In the genomic region with DNA sequence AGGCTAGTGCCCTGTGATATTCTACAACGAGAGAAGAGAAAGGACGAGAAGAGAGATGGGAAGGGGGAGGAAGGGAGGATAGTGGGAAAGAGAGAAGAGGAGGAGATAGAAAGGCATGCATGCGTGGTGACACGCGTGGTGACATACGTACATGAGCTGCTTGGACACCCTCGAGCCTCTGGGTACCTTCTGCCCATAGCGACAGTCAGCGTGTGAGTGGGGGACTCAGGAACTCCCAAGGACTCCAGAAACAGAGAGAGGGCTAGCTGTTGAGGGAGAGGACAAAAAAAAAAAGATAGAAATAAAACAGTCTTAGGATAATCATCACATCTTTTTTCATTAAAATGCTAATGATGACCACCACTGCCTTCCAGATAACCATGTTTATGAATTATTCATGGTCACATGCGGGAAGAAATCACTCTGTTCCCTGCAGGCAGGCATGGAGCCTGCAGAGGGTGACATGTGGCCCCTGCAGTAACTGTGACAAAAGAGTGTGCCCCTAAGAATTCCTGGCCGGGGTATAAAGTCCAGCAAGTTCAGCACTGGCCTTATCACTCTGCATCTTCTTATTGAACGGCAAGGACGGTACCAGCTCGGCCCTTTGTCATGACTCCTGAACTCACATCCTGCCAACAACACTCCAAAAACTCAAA, we compare ENCODE assay signal across 22 mouse cellular contexts.
DNase-seq lines count a peak whose midpoint lies in the region; ATAC-seq and TF ChIP-seq lines count a peak whose summit lies in the region.
"Had no signal": no experiment of that assay in that cellular context is flagged by ENCODE, and none has a peak within 500 bp of the region (broad histone marks: within the 10 kb centered on the region; RNA-seq: fewer than 3 reads in every experiment).

No protein-coding gene starts in this region.

- peak overlapping the region; percentile 72 for H3K27ac ChIP-seq in hindbrain, embryonic 10.5 days
- no peak overlapping the region for H3K27ac ChIP-seq in hindbrain, postnatal 0 days
- 0 out of 2 replicates have a peak overlapping the region, but pooled peaks have one; percentile 0 for H3K27ac ChIP-seq in forebrain, embryonic 16.5 days (ENCODE audit: low read length)
- peak overlapping the region; percentile 0; the same call in 1 of the 2 replicates for H3K27ac ChIP-seq in hindbrain, embryonic 16.5 days (ENCODE audit: low read depth, low read length)
- peak overlapping the region; percentile 69 for H3K27ac ChIP-seq in midbrain, embryonic 14.5 days (replicated peaks; ENCODE audit: low read depth, low read length)
- no peak overlapping the region for H3K27ac ChIP-seq in liver, postnatal 0 days (ENCODE audit: low read depth)
- H3K27ac ChIP-seq: liver, embryonic 14.5 days had no signal

- H3K36me3 ChIP-seq in hindbrain, embryonic 10.5 days = no peaks in the 10 kb centered on the region
- no peaks in the 10 kb centered on the region for H3K36me3 ChIP-seq in hindbrain, postnatal 0 days (ENCODE audit: insufficient read depth, low read length)
- H3K36me3 ChIP-seq in forebrain, embryonic 16.5 days (ENCODE audit: control insufficient read depth, insufficient read depth) = no peaks in the 10 kb centered on the region
- H3K36me3 ChIP-seq in hindbrain, embryonic 16.5 days (ENCODE audit: control insufficient read depth, insufficient read depth, low read length) = no peaks in the 10 kb centered on the region
- no peaks in the 10 kb centered on the region for H3K36me3 ChIP-seq in midbrain, embryonic 14.5 days (ENCODE audit: control insufficient read depth, insufficient read depth, low read length)
- no peaks in the 10 kb centered on the region for H3K36me3 ChIP-seq in liver, postnatal 0 days (replicated peaks; ENCODE audit: insufficient read depth, low read length)

- WGBS in hindbrain, embryonic 10.5 days = 75% methylated on average over 14 of the region's 14 CpGs
- 42% methylated on average over 14 of the region's 14 CpGs for WGBS in hindbrain, postnatal 0 days
- WGBS in forebrain, embryonic 16.5 days = 67% methylated on average over 14 of the region's 14 CpGs
- WGBS in hindbrain, embryonic 16.5 days = 50% methylated on average over 14 of the region's 14 CpGs
- 40% methylated on average over 14 of the region's 14 CpGs for WGBS in midbrain, embryonic 14.5 days
- WGBS in liver, postnatal 0 days (ENCODE audit: insufficient replicate concordance) = 76% methylated on average over 14 of the region's 14 CpGs

- H3K4me2 ChIP-seq in hindbrain, postnatal 0 days (ENCODE audit: low read depth, low read length) = no peak overlapping the region
- no peak overlapping the region for H3K4me2 ChIP-seq in forebrain, embryonic 16.5 days (ENCODE audit: low read length)
- H3K4me2 ChIP-seq in hindbrain, embryonic 16.5 days (ENCODE audit: low read length) = no peak overlapping the region
- no peak overlapping the region for H3K4me2 ChIP-seq in midbrain, embryonic 14.5 days (ENCODE audit: low read length)
- no peak overlapping the region for H3K4me2 ChIP-seq in liver, postnatal 0 days (ENCODE audit: low read depth, low read length)

- H3K9ac ChIP-seq in hindbrain, postnatal 0 days (replicated peaks; ENCODE audit: low read length) = no peak overlapping the region
- no peak overlapping the region for H3K9ac ChIP-seq in forebrain, embryonic 16.5 days (replicated peaks; ENCODE audit: low read depth, low read length)
- no peak overlapping the region for H3K9ac ChIP-seq in hindbrain, embryonic 16.5 days (ENCODE audit: low read depth, low read length)
- no peak overlapping the region for H3K9ac ChIP-seq in midbrain, embryonic 14.5 days (replicated peaks; ENCODE audit: low read length)
- H3K9ac ChIP-seq in liver, postnatal 0 days (replicated peaks) = no peak overlapping the region
- H3K9ac ChIP-seq: liver, embryonic 14.5 days had no signal

- H3K9me3 ChIP-seq in hindbrain, embryonic 10.5 days = no peaks in the 10 kb centered on the region
- H3K9me3 ChIP-seq in hindbrain, postnatal 0 days (ENCODE audit: low read length) = no peaks in the 10 kb centered on the region
- no peaks in the 10 kb centered on the region for H3K9me3 ChIP-seq in forebrain, embryonic 16.5 days (ENCODE audit: control insufficient read depth, low read length)
- no peaks in the 10 kb centered on the region for H3K9me3 ChIP-seq in hindbrain, embryonic 16.5 days (ENCODE audit: control insufficient read depth, low read length)
- H3K9me3 ChIP-seq in midbrain, embryonic 14.5 days (ENCODE audit: control insufficient read depth, low read length) = no peaks in the 10 kb centered on the region
- no peaks in the 10 kb centered on the region for H3K9me3 ChIP-seq in liver, postnatal 0 days (ENCODE audit: low read length)

- H3K4me1 ChIP-seq in hindbrain, embryonic 10.5 days (replicated peaks) = peaks cover 51% of the 10 kb centered on the region
- H3K4me1 ChIP-seq in hindbrain, postnatal 0 days (ENCODE audit: insufficient read depth, low read length) = peaks cover 4% of the 10 kb centered on the region; the same call in 1 of the 2 replicates
- H3K4me1 ChIP-seq in forebrain, embryonic 16.5 days (replicated peaks; ENCODE audit: control insufficient read depth, insufficient read depth, low read length) = peaks cover 11% of the 10 kb centered on the region; the same call in 1 of the 2 replicates
- peaks cover 9% of the 10 kb centered on the region for H3K4me1 ChIP-seq in hindbrain, embryonic 16.5 days (ENCODE audit: control insufficient read depth, insufficient read depth, low read depth, low read length)
- H3K4me1 ChIP-seq in midbrain, embryonic 14.5 days (ENCODE audit: control insufficient read depth, insufficient read depth, low read length) = peaks cover 22% of the 10 kb centered on the region
- no peaks in the 10 kb centered on the region; the same call in 1 of the 2 replicates for H3K4me1 ChIP-seq in liver, postnatal 0 days (ENCODE audit: insufficient read depth)

- no peak for TF ChIP-seq EP300 in liver, postnatal 0 days (IDR thresholded peaks at IDR 0.05; ENCODE audit: low read depth)

- no peak for TF ChIP-seq CTCF in hindbrain, postnatal 0 days (IDR thresholded peaks at IDR 0.05; ENCODE audit: low read depth)
- TF ChIP-seq CTCF in liver, postnatal 0 days (IDR thresholded peaks at IDR 0.05; ENCODE audit: low read depth) = no peak

- ATAC-seq in hindbrain, postnatal 0 days = no peak
- ATAC-seq in forebrain, embryonic 16.5 days = peak; percentile 68
- peak; percentile 55; the same call in 1 of the 2 replicates for ATAC-seq in hindbrain, embryonic 16.5 days
- ATAC-seq in midbrain, embryonic 14.5 days (ENCODE audit: low FRiP score, low TSS enrichment) = peak; percentile 55; the same call in 1 of the 2 replicates
- no peak for ATAC-seq in liver, postnatal 0 days
- ATAC-seq: CD4-positive, CD25-positive, alpha-beta regulatory T cell, adult 4 months; lung, postnatal 0 days; Patski had no signal

- no peak overlapping the region for H3K4me3 ChIP-seq in hindbrain, embryonic 10.5 days
- H3K4me3 ChIP-seq in hindbrain, postnatal 0 days (ENCODE audit: low read length) = no peak overlapping the region
- H3K4me3 ChIP-seq in forebrain, embryonic 16.5 days (replicated peaks; ENCODE audit: low read length) = no peak overlapping the region
- no peak overlapping the region for H3K4me3 ChIP-seq in hindbrain, embryonic 16.5 days (ENCODE audit: low read length)
- H3K4me3 ChIP-seq in midbrain, embryonic 14.5 days (replicated peaks; ENCODE audit: low read depth, low read length) = no peak overlapping the region
- H3K4me3 ChIP-seq in liver, postnatal 0 days (ENCODE audit: low read depth, low read length) = no peak overlapping the region

- no peak for DNase-seq in hindbrain, embryonic 10.5 days (ENCODE audit: low spot score)
- no peak for DNase-seq in hindbrain, postnatal 0 days (ENCODE audit: low spot score)
- peak; percentile 55 for DNase-seq in midbrain, embryonic 14.5 days
- no peak for DNase-seq in retina, postnatal 1 day
- DNase-seq in adipocyte (ENCODE audit: low spot score) = no peak
- DNase-seq in liver, postnatal 0 days = no peak
- DNase-seq: adrenal gland, postnatal 25 days; cerebellum, adult 18-20 months; cerebellum, postnatal 25 days; heart, adult 18-20 months; heart, postnatal 36 days; kidney, adult 11 months; kidney, postnatal 10 days; layer of hippocampus, postnatal 36 days; right cerebral cortex, postnatal 4 days; thymus, adult 2 months had no signal

- no peaks in the 10 kb centered on the region for H3K27me3 ChIP-seq in hindbrain, embryonic 10.5 days (ENCODE audit: insufficient read depth, poor library complexity, severe bottlenecking)
- H3K27me3 ChIP-seq in hindbrain, postnatal 0 days (ENCODE audit: insufficient read depth, low read length) = no peaks in the 10 kb centered on the region
- H3K27me3 ChIP-seq in forebrain, embryonic 16.5 days (replicated peaks; ENCODE audit: control insufficient read depth, insufficient read depth, low read length) = no peaks in the 10 kb centered on the region
- no peaks in the 10 kb centered on the region for H3K27me3 ChIP-seq in hindbrain, embryonic 16.5 days (replicated peaks; ENCODE audit: control insufficient read depth, insufficient read depth, low read length)
- no peaks in the 10 kb centered on the region for H3K27me3 ChIP-seq in midbrain, embryonic 14.5 days (ENCODE audit: control insufficient read depth, insufficient read depth, low read length)
- no peaks in the 10 kb centered on the region for H3K27me3 ChIP-seq in liver, postnatal 0 days (ENCODE audit: insufficient read depth, low read length)
- H3K27me3 ChIP-seq: Patski had no signal

Comparison
In these comparisons a context has a peak if more than half of its experiments do, and no peak if none do; other contexts are left out.
1. H3K27ac ChIP-seq: peak in hindbrain, embryonic 10.5 days (single experiment), forebrain, embryonic 16.5 days (single experiment), hindbrain, embryonic 16.5 days (single experiment) and midbrain, embryonic 14.5 days (single experiment); none in hindbrain, postnatal 0 days (single experiment) and liver, postnatal 0 days (single experiment).
2. ATAC-seq: peak in forebrain, embryonic 16.5 days (single experiment), hindbrain, embryonic 16.5 days (single experiment) and midbrain, embryonic 14.5 days (single experiment); none in hindbrain, postnatal 0 days (single experiment) and liver, postnatal 0 days (single experiment).